Mouse (Mus musculus): ENCODE data around the gene Zbtb16.

Gene Zbtb16

GRCm38 (mm10) chr9:48744916-48745315 is 91.1 kb downstream of the Zbtb16 start:
- in situ Hi-C loops (cut with MboI, MseI) = no loop called here

- in situ Hi-C loops (cut with MboI, MseI) = no loop called here
These were observed 91.6 kb downstream of the Zbtb16 start for GRCm38 (mm10) chr9:48744451-48744850.

GRCm38 (mm10) chr9:48743338-48744285 is 92.4 kb downstream of the Zbtb16 start:
- in situ Hi-C loops (cut with MboI, MseI) = no loop called here

- in situ Hi-C loops (cut with MboI, MseI) = no loop called here
These were observed 93.9 kb downstream of the Zbtb16 start for GRCm38 (mm10) chr9:48742150-48742549.

GRCm38 (mm10) chr9:48741433-48742077 is 94.5 kb downstream of the Zbtb16 start:
- in situ Hi-C loops (cut with MboI, MseI) = no loop called here

GRCm38 (mm10) chr9:48740732-48741255 is 95.2 kb downstream of the Zbtb16 start:
- in situ Hi-C loops (cut with MboI, MseI) = no loop called here

GRCm38 (mm10) chr9:48740098-48740505 is 95.9 kb downstream of the Zbtb16 start:
- in situ Hi-C loops (cut with MboI, MseI) = no loop called here

GRCm38 (mm10) chr9:48738795-48739476 is 97.1 kb downstream of the Zbtb16 start:
- in situ Hi-C loops (cut with MboI, MseI) = no loop called here

GRCm38 (mm10) chr9:48737911-48738310 is 98.1 kb downstream of the Zbtb16 start:
- in situ Hi-C loops (cut with MboI, MseI) = no loop called here

- in situ Hi-C loops (cut with MboI, MseI) = no loop called here
These were observed 98.7 kb downstream of the Zbtb16 start for GRCm38 (mm10) chr9:48737210-48737850.

GRCm38 (mm10) chr9:48736361-48737209 is 99.4 kb downstream of the Zbtb16 start:
- in situ Hi-C loops (cut with MboI, MseI) = no loop called here

- in situ Hi-C loops (cut with MboI, MseI) = no loop called here
These were observed 100.3 kb downstream of the Zbtb16 start for GRCm38 (mm10) chr9:48735466-48736312.

- in situ Hi-C loops (cut with MboI, MseI) = no loop called here
These were observed 101.1 kb downstream of the Zbtb16 start for GRCm38 (mm10) chr9:48734725-48735465.

- in situ Hi-C loops (cut with MboI, MseI) = no loop called here
These were observed 102.0 kb downstream of the Zbtb16 start for GRCm38 (mm10) chr9:48733817-48734544.

GRCm38 (mm10) chr9:48733083-48733482 is 102.9 kb downstream of the Zbtb16 start:
- in situ Hi-C loops (cut with MboI, MseI) = no loop called here

GRCm38 (mm10) chr9:48731651-48732536 is 104.1 kb downstream of the Zbtb16 start:
- in situ Hi-C loops (cut with MboI, MseI) = no loop called here

GRCm38 (mm10) chr9:48730446-48730979 is 105.5 kb downstream of the Zbtb16 start:
- in situ Hi-C loops (cut with MboI, MseI) = no loop called here
